In the genomic region with DNA sequence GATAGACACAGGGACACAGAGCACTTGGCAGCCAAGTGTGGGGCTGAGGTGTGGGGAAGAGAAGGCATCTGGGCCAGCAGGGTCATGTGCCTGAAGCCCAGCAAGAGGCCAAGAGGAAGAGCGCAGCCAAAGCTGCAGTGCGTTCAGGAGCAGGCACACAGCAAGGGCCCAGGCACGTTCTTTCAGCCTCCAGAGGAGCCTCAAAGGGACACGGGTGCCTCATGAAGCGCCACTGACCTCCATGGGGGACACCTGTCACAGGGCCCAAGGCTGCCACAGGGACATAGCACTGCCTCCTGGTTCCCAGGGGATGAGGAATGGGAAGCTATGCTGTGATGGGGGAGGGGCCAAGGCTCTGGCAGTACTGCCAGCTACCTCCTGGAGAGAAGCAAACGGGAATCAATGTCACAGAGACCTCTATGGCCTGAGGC, we compare ENCODE assay signal across 11 mouse cellular contexts.
DNase-seq lines count a peak whose midpoint lies in the region; ATAC-seq lines count a peak whose summit lies in the region.
"Had no signal": no experiment of that assay in that cellular context is flagged by ENCODE, and none has a peak within 500 bp of the region (broad histone marks: within the 10 kb centered on the region; RNA-seq: fewer than 3 reads in every experiment).

No protein-coding gene starts in this region.

- no peaks in the 10 kb centered on the region for H3K27me3 ChIP-seq in kidney, embryonic 14.5 days (ENCODE audit: control insufficient read depth, insufficient read depth, low read length)
- H3K27me3 ChIP-seq in hindbrain, embryonic 12.5 days, result no peaks in the 10 kb centered on the region

- peak; percentile 87 for DNase-seq in kidney, adult 11 months
- DNase-seq in adrenal gland, postnatal 36 days, result peak; percentile 63 to 71
- DNase-seq in gastrocnemius, postnatal 25 days, result peak; percentile 79
- DNase-seq in kidney, postnatal 14 days, result peak; percentile 61
- DNase-seq in retina, postnatal 1 day, result no peak
- DNase-seq in testis, postnatal 10 days (ENCODE audit: low spot score), result no peak
- DNase-seq: liver, postnatal 0 days had no signal

- ATAC-seq in kidney, embryonic 14.5 days (ENCODE audit: low FRiP score, low TSS enrichment), result no peak
- no peak for ATAC-seq in hindbrain, embryonic 12.5 days (ENCODE audit: low FRiP score)
- ATAC-seq: liver, postnatal 0 days had no signal

- no peaks in the 10 kb centered on the region for H3K36me3 ChIP-seq in kidney, embryonic 14.5 days (ENCODE audit: control insufficient read depth, insufficient read depth, low read length)
- no peaks in the 10 kb centered on the region for H3K36me3 ChIP-seq in hindbrain, embryonic 12.5 days
- H3K36me3 ChIP-seq: embryonic facial prominence, embryonic 10.5 days; midbrain, embryonic 10.5 days had no signal

- 53% methylated on average over 6 of the region's 6 CpGs for WGBS in kidney, embryonic 14.5 days
- 39% methylated on average over 6 of the region's 6 CpGs for WGBS in hindbrain, embryonic 12.5 days

- H3K9me3 ChIP-seq in kidney, embryonic 14.5 days (ENCODE audit: control insufficient read depth, low read length), result no peaks in the 10 kb centered on the region
- no peaks in the 10 kb centered on the region for H3K9me3 ChIP-seq in hindbrain, embryonic 12.5 days (replicated peaks)
- H3K9me3 ChIP-seq: embryonic facial prominence, embryonic 10.5 days; midbrain, embryonic 10.5 days had no signal

- H3K4me1 ChIP-seq in kidney, embryonic 14.5 days (ENCODE audit: control insufficient read depth, insufficient read depth, low read length), result no peaks in the 10 kb centered on the region; the same call in 1 of the 2 replicates
- H3K4me1 ChIP-seq in hindbrain, embryonic 12.5 days, result peaks cover 10% of the 10 kb centered on the region

- H3K9ac ChIP-seq in kidney, embryonic 14.5 days (ENCODE audit: low read depth, low read length), result no peak overlapping the region
- no peak overlapping the region for H3K9ac ChIP-seq in hindbrain, embryonic 12.5 days
- H3K9ac ChIP-seq: liver, postnatal 0 days had no signal

- H3K4me2 ChIP-seq in kidney, embryonic 14.5 days (replicated peaks; ENCODE audit: low read depth, low read length), result no peak overlapping the region
- no peak overlapping the region for H3K4me2 ChIP-seq in hindbrain, embryonic 12.5 days (replicated peaks)

- no peak overlapping the region for H3K4me3 ChIP-seq in kidney, embryonic 14.5 days (ENCODE audit: low read length)
- H3K4me3 ChIP-seq in hindbrain, embryonic 12.5 days, result no peak overlapping the region
- H3K4me3 ChIP-seq: embryonic facial prominence, embryonic 10.5 days; midbrain, embryonic 10.5 days had no signal

- no peak overlapping the region for H3K27ac ChIP-seq in kidney, embryonic 14.5 days (ENCODE audit: low read depth, low read length)
- no peak overlapping the region for H3K27ac ChIP-seq in hindbrain, embryonic 12.5 days
- H3K27ac ChIP-seq: embryonic facial prominence, embryonic 10.5 days; midbrain, embryonic 10.5 days had no signal

Comparison
In these comparisons a context has a peak if more than half of its experiments do, and no peak if none do; other contexts are left out.
1. DNase-seq: peak in kidney, adult 11 months (single experiment), adrenal gland, postnatal 36 days (2 of 2), gastrocnemius, postnatal 25 days (single experiment) and kidney, postnatal 14 days (single experiment); none in retina, postnatal 1 day (single experiment) and testis, postnatal 10 days (single experiment).